Mouse (Mus musculus): ENCODE data around the gene Gm13271.
"Not testable (repeated sequence)": the region's sequence is repeated elsewhere in the genome, so short reads cannot be mapped to it uniquely, and the experiment has no call there.

Gene Gm13271

DNA sequence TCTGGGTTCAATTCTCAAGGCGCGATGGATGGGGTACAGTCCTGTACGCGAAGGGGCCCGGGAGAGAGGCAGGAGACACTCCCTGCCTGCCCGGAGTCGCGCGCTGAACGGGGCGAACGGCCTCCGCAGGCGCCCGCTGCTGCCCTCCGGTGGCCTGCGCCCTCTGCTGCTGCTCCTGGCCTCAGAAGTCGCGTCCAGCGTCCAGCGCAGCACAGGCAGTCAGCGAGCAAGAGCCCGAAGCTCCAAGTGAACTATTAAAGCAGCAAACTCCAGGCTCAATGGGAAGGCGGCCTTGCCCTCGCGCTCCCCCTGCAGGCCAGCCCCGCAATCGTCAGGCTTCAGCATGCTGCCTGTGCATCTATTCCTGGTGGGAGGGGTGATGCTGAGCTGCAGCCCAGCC lies 5.8 kb downstream of the Gm13271 start:
- peak; percentile 85 for DNase-seq (ENCODE audit: low read depth, low spot score)

DNA sequence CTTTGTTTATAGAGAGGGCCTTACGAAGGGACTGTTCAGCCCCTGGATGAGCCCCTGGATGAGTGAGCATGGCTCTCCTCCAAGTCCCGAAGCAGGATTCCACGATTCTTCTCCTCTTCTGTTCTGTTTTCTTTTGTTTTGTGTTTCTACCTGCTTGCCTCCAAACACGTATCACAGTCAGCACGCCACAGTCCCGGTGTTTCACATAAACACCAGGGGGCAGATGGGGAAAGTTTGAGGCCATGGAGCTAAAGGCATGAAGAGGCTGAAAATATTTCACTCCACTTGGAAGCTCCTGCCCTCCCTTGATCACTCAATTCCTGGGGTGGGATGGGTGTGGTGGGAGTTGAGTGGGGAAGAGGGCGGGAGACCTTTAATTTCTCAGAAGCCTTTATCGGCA lies 7.1 kb downstream of the Gm13271 start:
- not testable (repeated sequence) for DNase-seq (ENCODE audit: low read depth, low spot score)

DNA sequence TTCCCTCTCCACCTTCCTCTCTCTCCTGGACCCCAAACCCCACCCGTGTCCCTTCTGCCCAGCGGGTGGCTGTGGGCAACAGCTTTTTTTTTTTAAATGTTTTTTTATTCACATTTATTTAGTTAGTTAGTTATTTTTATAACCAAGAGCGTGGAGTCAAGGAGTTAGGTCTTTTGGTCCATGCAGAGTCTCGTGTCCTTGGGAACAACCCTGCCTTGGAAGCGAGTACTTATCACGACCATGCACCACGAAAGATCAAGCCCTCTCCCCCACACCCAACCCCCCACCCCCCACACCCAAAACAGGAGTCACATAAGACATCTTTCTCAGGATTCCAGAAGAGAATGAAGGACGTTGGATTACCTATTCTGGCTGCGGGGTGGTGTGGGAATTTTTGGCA lies 7.7 kb downstream of the Gm13271 start:
- DNase-seq (ENCODE audit: low read depth, low spot score): not testable (repeated sequence)

DNA sequence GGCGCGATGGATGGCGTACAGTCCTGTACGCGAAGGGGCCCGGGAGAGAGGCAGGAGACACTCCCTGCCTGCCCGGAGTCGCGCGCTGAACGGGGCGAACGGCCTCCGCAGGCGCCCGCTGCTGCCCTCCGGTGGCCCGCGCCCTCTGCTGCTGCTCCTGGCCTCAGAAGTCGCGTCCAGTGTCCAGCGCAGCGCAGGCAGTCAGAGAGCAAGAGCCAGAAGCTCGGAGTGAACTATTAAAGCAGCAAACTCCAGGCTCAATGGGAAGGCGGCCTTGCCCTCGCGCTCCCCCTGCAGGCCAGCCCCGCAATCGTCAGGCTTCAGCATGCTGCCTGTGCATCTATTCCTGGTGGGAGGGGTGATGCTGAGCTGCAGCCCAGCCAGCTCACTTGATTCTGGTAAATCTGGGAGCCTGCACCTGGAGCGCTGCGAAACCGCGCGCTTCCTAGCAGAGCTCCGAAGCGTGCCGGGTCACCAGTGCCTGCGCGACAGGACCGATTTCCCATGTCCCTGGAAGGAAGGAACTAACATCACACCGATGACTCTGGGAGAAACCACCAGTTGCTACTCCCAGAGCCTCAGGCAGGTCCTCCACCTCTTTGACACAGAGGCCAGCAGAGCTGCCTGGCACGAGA lies 8.8 kb downstream of the Gm13271 start:
- peak; percentile 84 for DNase-seq (ENCODE audit: low read depth, low spot score)

DNA sequence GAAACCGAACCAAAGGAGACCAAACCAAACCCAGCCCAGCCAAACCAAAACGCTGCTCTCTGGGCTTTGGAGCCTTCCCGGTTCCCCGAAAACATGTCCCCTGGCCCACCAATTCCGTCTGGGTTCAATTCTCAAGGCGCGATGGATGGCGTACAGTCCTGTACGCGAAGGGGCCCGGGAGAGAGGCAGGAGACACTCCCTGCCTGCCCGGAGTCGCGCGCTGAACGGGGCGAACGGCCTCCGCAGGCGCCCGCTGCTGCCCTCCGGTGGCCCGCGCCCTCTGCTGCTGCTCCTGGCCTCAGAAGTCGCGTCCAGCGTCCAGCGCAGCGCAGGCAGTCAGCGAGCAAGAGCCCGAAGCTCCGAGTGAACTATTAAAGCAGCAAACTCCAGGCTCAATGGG lies 18.9 kb downstream of the Gm13271 start, which contains the start of gene Gm13290:
TSS of gene Gm13290 (plus strand) at position 301 of the 400 bp plus-strand sequence.
- not testable (repeated sequence) for DNase-seq (ENCODE audit: low read depth, low spot score)

DNA sequence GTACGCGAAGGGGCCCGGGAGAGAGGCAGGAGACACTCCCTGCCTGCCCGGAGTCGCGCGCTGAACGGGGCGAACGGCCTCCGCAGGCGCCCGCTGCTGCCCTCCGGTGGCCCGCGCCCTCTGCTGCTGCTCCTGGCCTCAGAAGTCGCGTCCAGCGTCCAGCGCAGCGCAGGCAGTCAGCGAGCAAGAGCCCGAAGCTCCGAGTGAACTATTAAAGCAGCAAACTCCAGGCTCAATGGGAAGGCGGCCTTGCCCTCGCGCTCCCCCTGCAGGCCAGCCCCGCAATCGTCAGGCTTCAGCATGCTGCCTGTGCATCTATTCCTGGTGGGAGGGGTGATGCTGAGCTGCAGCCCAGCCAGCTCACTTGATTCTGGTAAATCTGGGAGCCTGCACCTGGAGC lies 22.0 kb downstream of the Gm13271 start, which contains the start of gene Gm13289:
TSS of gene Gm13289 (plus strand) at position 301 of the 400 bp plus-strand sequence.
- not testable (repeated sequence) for DNase-seq (ENCODE audit: low read depth, low spot score)

DNA sequence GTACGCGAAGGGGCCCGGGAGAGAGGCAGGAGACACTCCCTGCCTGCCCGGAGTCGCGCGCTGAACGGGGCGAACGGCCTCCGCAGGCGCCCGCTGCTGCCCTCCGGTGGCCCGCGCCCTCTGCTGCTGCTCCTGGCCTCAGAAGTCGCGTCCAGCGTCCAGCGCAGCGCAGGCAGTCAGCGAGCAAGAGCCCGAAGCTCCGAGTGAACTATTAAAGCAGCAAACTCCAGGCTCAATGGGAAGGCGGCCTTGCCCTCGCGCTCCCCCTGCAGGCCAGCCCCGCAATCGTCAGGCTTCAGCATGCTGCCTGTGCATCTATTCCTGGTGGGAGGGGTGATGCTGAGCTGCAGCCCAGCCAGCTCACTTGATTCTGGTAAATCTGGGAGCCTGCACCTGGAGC lies 24.9 kb downstream of the Gm13271 start, which contains the start of gene Gm13272:
TSS of gene Gm13272 (plus strand) at position 301 of the 400 bp plus-strand sequence.
- not testable (repeated sequence) for DNase-seq (ENCODE audit: low read depth, low spot score)

DNA sequence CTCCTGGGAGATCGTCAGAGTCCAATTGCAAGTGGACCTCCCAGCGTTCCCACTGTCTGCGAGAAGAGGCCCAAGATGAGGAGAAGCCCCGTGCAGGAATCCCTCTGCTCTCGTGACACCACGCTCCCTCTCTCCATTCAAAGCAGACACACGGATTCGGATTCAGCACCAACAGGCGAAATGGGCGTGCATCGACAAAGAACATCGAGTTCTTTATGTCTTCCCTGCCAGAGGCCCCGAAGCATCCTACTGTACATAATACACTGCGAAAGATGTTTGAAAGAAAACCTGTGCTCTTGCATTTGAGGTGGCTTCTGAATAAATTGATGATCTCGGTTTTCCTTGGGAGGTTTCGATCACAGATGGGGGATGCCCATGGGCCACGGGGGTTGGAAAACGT lies 25.7 kb downstream of the Gm13271 start:
- DNase-seq (ENCODE audit: low read depth, low spot score): not testable (repeated sequence)

DNA sequence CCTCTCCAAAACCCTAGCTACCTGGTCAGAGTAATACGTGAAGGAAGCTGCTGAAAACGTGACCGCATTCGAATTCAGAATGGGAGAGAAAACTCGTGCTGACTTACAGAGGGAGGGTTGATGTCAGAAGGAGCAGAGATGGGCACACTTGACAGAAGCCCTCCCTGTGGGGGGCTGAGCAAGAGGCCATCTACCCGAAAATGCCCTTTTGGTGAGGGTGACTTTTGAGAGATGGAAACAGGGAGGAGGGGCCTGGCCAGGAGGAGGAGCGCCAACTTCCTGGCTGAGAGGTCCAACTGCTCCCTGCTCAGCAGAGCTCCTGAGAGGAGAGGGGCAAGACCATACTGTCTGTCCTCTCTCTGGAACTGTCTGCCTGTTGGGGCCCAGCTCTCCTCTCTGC lies 27.2 kb downstream of the Gm13271 start, which contains the start of gene Ifnz:
TSS of gene Ifnz (plus strand) at position 301 of the 400 bp plus-strand sequence.
- DNase-seq (ENCODE audit: low read depth, low spot score): not testable (repeated sequence)

DNA sequence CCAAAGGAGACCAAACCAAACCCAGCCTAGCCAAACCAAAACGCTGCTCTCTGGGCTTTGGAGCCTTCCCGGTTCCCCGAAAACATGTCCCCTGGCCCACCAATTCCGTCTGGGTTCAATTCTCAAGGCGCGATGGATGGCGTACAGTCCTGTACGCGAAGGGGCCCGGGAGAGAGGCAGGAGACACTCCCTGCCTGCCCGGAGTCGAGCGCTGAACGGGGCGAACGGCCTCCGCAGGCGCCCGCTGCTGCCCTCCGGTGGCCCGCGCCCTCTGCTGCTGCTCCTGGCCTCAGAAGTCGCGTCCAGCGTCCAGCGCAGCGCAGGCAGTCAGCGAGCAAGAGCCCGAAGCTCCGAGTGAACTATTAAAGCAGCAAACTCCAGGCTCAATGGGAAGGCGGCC lies 27.7 kb downstream of the Gm13271 start:
- DNase-seq (ENCODE audit: low read depth, low spot score): not testable (repeated sequence)

DNA sequence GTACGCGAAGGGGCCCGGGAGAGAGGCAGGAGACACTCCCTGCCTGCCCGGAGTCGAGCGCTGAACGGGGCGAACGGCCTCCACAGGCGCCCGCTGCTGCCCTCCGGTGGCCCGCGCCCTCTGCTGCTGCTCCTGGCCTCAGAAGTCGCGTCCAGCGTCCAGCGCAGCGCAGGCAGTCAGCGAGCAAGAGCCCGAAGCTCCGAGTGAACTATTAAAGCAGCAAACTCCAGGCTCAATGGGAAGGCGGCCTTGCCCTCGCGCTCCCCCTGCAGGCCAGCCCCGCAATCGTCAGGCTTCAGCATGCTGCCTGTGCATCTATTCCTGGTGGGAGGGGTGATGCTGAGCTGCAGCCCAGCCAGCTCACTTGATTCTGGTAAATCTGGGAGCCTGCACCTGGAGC lies 30.7 kb downstream of the Gm13271 start, which contains the start of gene Gm13276:
TSS of gene Gm13276 (plus strand) at position 301 of the 400 bp plus-strand sequence.
- DNase-seq (ENCODE audit: low read depth, low spot score): not testable (repeated sequence)

DNA sequence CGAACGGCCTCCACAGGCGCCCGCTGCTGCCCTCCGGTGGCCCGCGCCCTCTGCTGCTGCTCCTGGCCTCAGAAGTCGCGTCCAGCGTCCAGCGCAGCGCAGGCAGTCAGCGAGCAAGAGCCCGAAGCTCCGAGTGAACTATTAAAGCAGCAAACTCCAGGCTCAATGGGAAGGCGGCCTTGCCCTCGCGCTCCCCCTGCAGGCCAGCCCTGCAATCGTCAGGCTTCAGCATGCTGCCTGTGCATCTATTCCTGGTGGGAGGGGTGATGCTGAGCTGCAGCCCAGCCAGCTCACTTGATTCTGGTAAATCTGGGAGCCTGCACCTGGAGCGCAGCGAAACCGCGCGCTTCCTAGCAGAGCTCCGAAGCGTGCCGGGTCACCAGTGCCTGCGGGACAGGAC lies 33.7 kb downstream of the Gm13271 start, which contains the start of gene Gm13277:
TSS of gene Gm13277 (plus strand) at position 231 of the 400 bp plus-strand sequence.
- not testable (repeated sequence) for DNase-seq (ENCODE audit: low read depth, low spot score)

DNA sequence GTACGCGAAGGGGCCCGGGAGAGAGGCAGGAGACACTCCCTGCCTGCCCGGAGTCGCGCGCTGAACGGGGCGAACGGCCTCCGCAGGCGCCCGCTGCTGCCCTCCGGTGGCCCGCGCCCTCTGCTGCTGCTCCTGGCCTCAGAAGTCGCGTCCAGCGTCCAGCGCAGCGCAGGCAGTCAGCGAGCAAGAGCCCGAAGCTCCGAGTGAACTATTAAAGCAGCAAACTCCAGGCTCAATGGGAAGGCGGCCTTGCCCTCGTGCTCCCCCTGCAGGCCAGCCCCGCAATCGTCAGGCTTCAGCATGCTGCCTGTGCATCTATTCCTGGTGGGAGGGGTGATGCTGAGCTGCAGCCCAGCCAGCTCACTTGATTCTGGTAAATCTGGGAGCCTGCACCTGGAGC lies 36.6 kb downstream of the Gm13271 start, which contains the start of gene Gm13278:
TSS of gene Gm13278 (plus strand) at position 301 of the 400 bp plus-strand sequence.
- not testable (repeated sequence) for DNase-seq (ENCODE audit: low read depth, low spot score)

DNA sequence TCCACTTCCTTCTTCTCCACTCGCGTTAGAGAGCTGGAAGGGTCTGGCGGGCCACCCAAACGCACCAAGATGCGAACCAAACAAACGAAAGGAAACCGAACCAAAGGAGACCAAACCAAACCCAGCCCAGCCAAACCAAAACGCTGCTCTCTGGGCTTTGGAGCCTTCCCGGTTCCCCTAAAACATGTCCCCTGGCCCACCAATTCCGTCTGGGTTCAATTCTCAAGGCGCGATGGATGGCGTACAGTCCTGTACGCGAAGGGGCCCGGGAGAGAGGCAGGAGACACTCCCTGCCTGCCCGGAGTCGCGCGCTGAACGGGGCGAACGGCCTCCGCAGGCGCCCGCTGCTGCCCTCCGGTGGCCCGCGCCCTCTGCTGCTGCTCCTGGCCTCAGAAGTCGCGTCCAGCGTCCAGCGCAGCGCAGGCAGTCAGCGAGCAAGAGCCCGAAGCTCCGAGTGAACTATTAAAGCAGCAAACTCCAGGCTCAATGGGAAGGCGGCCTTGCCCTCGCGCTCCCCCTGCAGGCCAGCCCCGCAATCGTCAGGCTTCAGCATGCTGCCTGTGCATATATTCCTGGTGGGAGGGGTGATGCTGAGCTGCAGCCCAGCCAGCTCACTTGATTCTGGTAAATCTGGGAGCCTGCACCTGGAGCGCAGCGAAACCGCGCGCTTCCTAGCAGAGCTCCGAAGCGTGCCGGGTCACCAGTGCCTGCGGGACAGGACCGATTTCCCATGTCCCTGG lies 39.4 kb downstream of the Gm13271 start, which contains the start of gene Gm13275:
TSS of gene Gm13275 (plus strand) at position 552 of the 740 bp plus-strand sequence.
- DNase-seq (ENCODE audit: low read depth, low spot score): not testable (repeated sequence)

DNA sequence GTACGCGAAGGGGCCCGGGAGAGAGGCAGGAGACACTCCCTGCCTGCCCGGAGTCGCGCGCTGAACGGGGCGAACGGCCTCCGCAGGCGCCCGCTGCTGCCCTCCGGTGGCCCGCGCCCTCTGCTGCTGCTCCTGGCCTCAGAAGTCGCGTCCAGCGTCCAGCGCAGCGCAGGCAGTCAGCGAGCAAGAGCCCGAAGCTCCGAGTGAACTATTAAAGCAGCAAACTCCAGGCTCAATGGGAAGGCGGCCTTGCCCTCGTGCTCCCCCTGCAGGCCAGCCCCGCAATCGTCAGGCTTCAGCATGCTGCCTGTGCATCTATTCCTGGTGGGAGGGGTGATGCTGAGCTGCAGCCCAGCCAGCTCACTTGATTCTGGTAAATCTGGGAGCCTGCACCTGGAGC lies 42.4 kb downstream of the Gm13271 start, which contains the start of gene Gm13279:
TSS of gene Gm13279 (plus strand) at position 301 of the 400 bp plus-strand sequence.
- DNase-seq (ENCODE audit: low read depth, low spot score): not testable (repeated sequence)

DNA sequence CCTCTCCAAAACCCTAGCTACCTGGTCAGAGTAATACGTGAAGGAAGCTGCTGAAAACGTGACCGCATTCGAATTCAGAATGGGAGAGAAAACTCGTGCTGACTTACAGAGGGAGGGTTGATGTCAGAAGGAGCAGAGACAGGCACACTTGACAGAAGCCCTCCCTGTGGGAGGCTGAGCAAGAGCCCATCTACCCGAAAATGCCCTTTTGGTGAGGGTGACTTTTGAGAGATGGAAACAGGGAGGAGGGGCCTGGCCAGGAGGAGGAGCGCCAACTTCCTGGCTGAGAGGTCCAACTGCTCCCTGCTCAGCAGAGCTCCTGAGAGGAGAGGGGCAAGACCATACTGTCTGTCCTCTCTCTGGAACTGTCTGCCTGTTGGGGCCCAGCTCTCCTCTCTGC lies 44.7 kb downstream of the Gm13271 start, which contains the start of gene Gm13285:
TSS of gene Gm13285 (plus strand) at position 301 of the 400 bp plus-strand sequence.
- not testable (repeated sequence) for DNase-seq (ENCODE audit: low read depth, low spot score)

DNA sequence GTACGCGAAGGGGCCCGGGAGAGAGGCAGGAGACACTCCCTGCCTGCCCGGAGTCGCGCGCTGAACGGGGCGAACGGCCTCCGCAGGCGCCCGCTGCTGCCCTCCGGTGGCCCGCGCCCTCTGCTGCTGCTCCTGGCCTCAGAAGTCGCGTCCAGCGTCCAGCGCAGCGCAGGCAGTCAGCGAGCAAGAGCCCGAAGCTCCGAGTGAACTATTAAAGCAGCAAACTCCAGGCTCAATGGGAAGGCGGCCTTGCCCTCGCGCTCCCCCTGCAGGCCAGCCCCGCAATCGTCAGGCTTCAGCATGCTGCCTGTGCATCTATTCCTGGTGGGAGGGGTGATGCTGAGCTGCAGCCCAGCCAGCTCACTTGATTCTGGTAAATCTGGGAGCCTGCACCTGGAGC lies 48.3 kb downstream of the Gm13271 start, which contains the start of gene Gm13287:
TSS of gene Gm13287 (plus strand) at position 301 of the 400 bp plus-strand sequence.
- not testable (repeated sequence) for DNase-seq (ENCODE audit: low read depth, low spot score)
